Mouse (Mus musculus) adipocyte (in vitro differentiated cells): ENCODE results near the gene Calhm3.

Experiments used
- DNase-seq: peaks from one replicate; pipeline ENCODE4 v3.0.0-alpha.2; 2016; ENCODE audit warnings: low spot score

The Calhm3 gene

GRCm38 (mm10) chr19:47118634-47119033 lies 38.9 kb downstream of the Calhm3 start:
- DNase-seq: no peak

- no peak for DNase-seq
Measured at GRCm38 (mm10) chr19:47104641-47105271, 52.8 kb downstream of the Calhm3 start.
